Mouse (Mus musculus): Measurements from ENCODE around the gene Gast.
"Not testable (repeated sequence)": the region's sequence is repeated elsewhere in the genome, so short reads cannot be mapped to it uniquely, and the experiment has no call there.

Gast gene

GRCm38 (mm10) chr11:100320172-100320630, 14.0 kb upstream of the Gast start:
- DNase-seq (ENCODE audit: low read depth in 2 of 2, low spot score in 2 of 2): peak; percentile 95 to 96

- not testable (repeated sequence) for DNase-seq (ENCODE audit: low read depth in 2 of 2, low spot score in 2 of 2)
Observed at GRCm38 (mm10) chr11:100320701-100321410, 13.4 kb upstream of the Gast start.

- peak in 1 of 2 experiments; percentile 25 for DNase-seq (ENCODE audit: low read depth in 2 of 2, low spot score in 2 of 2)
Observed at GRCm38 (mm10) chr11:100321479-100322305, 12.5 kb upstream of the Gast start.

GRCm38 (mm10) chr11:100322591-100323258, 11.5 kb upstream of the Gast start:
- DNase-seq (ENCODE audit: low read depth in 2 of 2, low spot score in 2 of 2): peak; percentile 36 to 42

GRCm38 (mm10) chr11:100323578-100323977, 10.6 kb upstream of the Gast start:
- peak; percentile 73 to 74 for DNase-seq (ENCODE audit: low read depth in 2 of 2, low spot score in 2 of 2)

GRCm38 (mm10) chr11:100325062-100325629, 9.1 kb upstream of the Gast start:
- no peak for DNase-seq (ENCODE audit: low read depth in 2 of 2, low spot score in 2 of 2)

GRCm38 (mm10) chr11:100327316-100327715, 6.9 kb upstream of the Gast start:
- no peak for DNase-seq (ENCODE audit: low read depth in 2 of 2, low spot score in 2 of 2)

GRCm38 (mm10) chr11:100327761-100328160, 6.4 kb upstream of the Gast start:
- no peak for DNase-seq (ENCODE audit: low read depth in 2 of 2, low spot score in 2 of 2)

- no peak for DNase-seq (ENCODE audit: low read depth in 2 of 2, low spot score in 2 of 2)
Observed at GRCm38 (mm10) chr11:100330235-100330634, 4.0 kb upstream of the Gast start.

GRCm38 (mm10) chr11:100330816-100331375, 3.3 kb upstream of the Gast start:
- DNase-seq (ENCODE audit: low read depth in 2 of 2, low spot score in 2 of 2): not testable (repeated sequence)

GRCm38 (mm10) chr11:100332766-100333515, 1.3 kb upstream of the Gast start:
- DNase-seq (ENCODE audit: low read depth in 2 of 2, low spot score in 2 of 2): no peak

- no peak for DNase-seq (ENCODE audit: low read depth in 2 of 2, low spot score in 2 of 2)
Observed at GRCm38 (mm10) chr11:100335731-100336130, 1.5 kb downstream of the Gast start.

- no peak for DNase-seq (ENCODE audit: low read depth in 2 of 2, low spot score in 2 of 2)
Observed at GRCm38 (mm10) chr11:100344269-100344668, 10.1 kb downstream of the Gast start.

- peak in 1 of 2 experiments; percentile 14 for DNase-seq (ENCODE audit: low read depth in 2 of 2, low spot score in 2 of 2)
Observed at GRCm38 (mm10) chr11:100352076-100352857, 18.1 kb downstream of the Gast start.

GRCm38 (mm10) chr11:100355151-100355951, 21.1 kb downstream of the Gast start:
- peak; percentile 28 to 45 for DNase-seq (ENCODE audit: low read depth in 2 of 2, low spot score in 2 of 2)

- peak; percentile 26 to 29 for DNase-seq (ENCODE audit: low read depth in 2 of 2, low spot score in 2 of 2)
Observed at GRCm38 (mm10) chr11:100355972-100356818, 22.0 kb downstream of the Gast start, which contains the start of gene Hap1. TSS of gene Hap1 (minus strand) at chr11:100356128.

GRCm38 (mm10) chr11:100356819-100357211, 22.6 kb downstream of the Gast start:
- no peak for DNase-seq (ENCODE audit: low read depth in 2 of 2, low spot score in 2 of 2)

- DNase-seq (ENCODE audit: low read depth in 2 of 2, low spot score in 2 of 2): no peak
Observed at GRCm38 (mm10) chr11:100357408-100357807, 23.2 kb downstream of the Gast start.

Measured in CD8-positive naive resting alpha-beta T cell, adult 2 months (primary cell).